Mouse (Mus musculus): ENCODE data around the gene Cap2. TPM values are rescaled to one million over a fixed set of nuclear protein-coding genes. Genes with fewer than 3 reads are reported as not detected.

Cap2 gene
- polyA plus RNA-seq, 1 experiment: 13.0 TPM

DNA sequence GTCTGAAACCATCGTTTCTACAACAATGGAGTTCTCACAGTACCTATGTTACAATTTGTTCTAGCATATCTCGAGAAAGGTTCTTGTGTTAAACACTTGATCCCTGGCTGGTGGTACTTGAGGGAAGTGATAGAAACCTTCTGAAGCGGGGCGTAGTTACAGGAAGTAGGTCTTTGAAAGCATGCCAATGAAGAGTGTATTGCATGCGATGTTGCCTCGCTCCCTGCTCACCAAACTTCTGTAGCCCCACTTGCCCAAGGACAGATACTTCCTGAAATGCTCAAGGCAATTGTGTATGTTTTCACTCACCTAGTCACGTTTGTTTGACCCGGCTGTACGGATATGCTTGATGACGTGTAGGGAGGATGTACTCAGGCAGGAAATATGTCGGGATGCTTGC is 101.0 kb downstream of the Cap2 start:
- DNase-seq (ENCODE audit: low read depth): no peak

DNA sequence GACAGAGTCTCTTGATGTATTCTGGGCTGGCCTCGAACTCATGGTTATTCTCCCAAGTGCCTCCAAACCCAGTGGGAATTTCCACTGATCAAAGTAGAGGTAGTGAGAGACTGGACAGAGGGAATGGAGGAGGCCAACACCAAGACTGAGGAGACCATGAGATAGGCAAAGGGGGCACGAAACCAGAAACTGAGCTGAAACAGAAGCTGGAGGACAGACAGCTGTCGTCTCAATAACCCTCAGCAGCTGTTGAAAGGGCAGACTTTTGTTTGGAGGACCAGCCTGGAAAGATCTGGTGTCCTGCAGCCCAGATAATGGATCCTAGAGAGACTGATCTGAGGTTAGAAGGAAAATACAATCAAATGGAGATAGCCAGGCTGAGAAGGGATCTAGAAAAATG is 109.4 kb downstream of the Cap2 start:
- DNase-seq (ENCODE audit: low read depth): no peak
- TF ChIP-seq POLR2A (IDR thresholded peaks at IDR 0.05; ENCODE audit: borderline replicate concordance, extremely low read depth, insufficient read depth, insufficient read length, poor library complexity, severe bottlenecking): no peak
- no peak for TF ChIP-seq CTCF (IDR thresholded peaks at IDR 0.05; ENCODE audit: borderline replicate concordance, extremely low read depth, insufficient read depth, insufficient read length)

More for the DNA sequence above, 101.0 kb downstream of the Cap2 start:
- no peak for TF ChIP-seq POLR2A (IDR thresholded peaks at IDR 0.05; ENCODE audit: borderline replicate concordance, extremely low read depth, insufficient read depth, insufficient read length, poor library complexity, severe bottlenecking)
- no peak for TF ChIP-seq CTCF (IDR thresholded peaks at IDR 0.05; ENCODE audit: borderline replicate concordance, extremely low read depth, insufficient read depth, insufficient read length)

DNA sequence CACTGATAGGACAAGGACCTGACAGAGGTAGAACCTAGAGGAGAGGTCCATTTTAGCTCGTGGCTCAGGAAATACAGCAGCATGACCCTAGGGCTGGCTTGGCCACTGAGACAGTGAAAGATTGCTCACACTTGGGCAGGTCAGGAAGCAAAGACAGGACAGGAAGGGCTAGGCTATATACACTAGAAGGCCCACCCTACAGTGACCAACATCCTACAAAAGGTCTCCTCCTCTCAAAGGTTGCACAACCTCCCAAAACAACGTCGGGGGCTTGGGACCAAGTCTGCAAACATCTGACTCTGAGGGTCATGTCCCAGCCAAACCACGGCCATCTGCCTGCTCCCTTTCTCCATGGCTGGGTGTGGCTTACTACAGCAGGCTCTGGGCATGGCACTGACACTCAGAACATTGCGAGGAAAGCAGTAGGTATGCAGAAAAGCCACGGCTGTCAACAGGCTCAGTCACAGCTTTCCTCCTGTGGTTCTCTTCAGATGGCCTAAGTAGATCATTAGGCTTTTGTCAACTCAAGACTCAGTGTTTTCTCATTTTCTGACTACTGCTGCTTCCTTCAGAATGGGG is 112.1 kb downstream of the Cap2 start:
- DNase-seq (ENCODE audit: low read depth): no peak
- TF ChIP-seq CTCF (IDR thresholded peaks at IDR 0.05; ENCODE audit: borderline replicate concordance, extremely low read depth, insufficient read depth, insufficient read length): no peak
- no peak for TF ChIP-seq POLR2A (IDR thresholded peaks at IDR 0.05; ENCODE audit: borderline replicate concordance, extremely low read depth, insufficient read depth, insufficient read length, poor library complexity, severe bottlenecking)

DNA sequence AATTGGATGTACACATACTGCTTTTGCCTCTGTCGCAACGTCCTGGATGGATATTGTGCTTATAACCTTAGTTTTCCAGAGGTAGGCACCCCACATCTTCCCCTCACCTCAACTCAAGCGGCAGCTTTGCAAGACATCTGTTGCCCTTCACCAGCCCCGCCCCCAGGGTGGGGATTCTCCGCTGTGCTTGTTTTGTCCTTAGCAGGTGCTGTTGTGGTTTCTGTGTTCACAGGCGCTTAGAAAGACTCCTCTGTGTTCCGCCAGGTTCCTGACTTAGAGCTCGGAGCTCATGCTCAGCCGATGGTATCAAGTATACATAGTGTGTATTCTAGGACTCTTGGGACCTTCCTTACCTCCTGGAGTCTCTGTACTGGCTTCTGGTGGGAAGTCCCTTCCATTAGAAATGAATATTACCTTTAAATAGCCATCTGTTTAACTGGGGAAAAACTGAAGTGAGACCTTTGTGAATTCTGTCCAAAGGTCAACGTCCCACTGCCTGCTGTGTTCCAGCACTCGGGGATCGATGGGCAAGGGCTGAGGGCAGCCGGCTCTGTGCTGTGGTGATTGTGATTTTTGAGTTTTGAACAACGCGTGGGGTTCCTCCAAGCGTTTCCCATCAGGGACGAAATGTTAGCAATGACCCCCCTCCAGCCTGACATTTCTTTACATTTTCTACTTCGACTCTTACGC is 115.2 kb downstream of the Cap2 start:
- no peak for DNase-seq (ENCODE audit: low read depth)
- TF ChIP-seq POLR2A (IDR thresholded peaks at IDR 0.05; ENCODE audit: borderline replicate concordance, extremely low read depth, insufficient read depth, insufficient read length, poor library complexity, severe bottlenecking) (no peak), CTCF (IDR thresholded peaks at IDR 0.05; ENCODE audit: borderline replicate concordance, extremely low read depth, insufficient read depth, insufficient read length) (no peak)

DNA sequence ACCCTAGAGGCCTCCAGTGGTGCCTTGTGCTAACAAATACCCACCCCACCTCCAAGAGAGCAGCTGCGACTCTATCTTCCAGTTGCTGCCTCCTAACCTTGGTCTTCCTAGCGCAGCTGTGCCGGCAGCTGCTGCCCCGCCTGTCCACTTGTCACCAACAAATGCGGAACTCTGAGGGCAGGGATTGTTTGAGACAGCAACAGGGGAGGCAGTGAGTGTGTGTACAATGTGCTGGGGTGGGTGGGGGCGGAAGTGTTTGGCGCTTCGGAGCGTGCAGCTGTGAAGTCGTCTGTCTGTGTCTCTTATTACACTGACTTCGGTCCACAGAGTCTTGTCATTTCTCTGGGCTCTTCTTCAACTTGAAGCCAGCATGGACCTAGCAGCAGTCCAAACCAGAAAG is 118.0 kb downstream of the Cap2 start:
- DNase-seq (ENCODE audit: low read depth): peak; percentile 68
- TF ChIP-seq CTCF (IDR thresholded peaks at IDR 0.05; ENCODE audit: borderline replicate concordance, extremely low read depth, insufficient read depth, insufficient read length): no peak
- no peak for TF ChIP-seq POLR2A (IDR thresholded peaks at IDR 0.05; ENCODE audit: borderline replicate concordance, extremely low read depth, insufficient read depth, insufficient read length, poor library complexity, severe bottlenecking)

DNA sequence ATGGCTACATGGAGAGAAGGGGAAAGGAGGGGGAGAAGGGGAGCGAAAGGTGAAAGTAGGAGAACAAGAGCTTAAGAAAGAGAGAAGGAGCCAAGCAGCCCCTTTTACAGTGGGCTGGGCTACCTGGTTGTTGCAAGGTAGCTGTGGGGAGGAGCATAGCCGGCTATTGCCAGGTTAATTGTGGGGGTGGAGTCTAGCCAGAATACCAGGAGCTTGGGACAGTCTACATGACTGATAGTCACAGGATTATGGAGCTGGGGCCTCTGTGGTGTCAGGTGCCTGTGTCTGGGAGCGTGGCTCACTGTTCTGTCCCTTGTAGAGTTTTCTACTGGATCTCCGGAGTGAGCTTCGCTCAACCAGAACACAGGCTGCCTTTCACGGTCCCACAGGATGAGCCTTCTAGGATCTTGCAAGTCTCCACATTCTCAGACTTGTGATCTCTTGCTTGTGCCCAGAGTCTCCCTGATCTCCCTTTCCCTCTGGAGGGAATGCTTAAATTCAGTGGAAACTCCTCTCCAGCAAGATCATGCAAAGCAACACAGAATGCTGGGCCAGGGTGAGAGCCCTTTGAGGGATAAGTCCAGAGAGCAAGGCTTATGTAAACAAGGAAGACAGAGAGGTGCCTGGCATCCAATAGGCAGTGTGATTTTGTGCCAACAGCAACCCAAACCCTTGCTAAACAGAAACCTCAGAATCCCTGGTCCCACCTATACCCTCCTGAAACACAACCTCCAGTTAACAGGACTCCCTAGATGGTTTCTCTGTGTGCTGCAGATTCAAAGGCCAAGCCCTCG is 119.5 kb downstream of the Cap2 start:
- DNase-seq (ENCODE audit: low read depth): no peak
- TF ChIP-seq CTCF (IDR thresholded peaks at IDR 0.05; ENCODE audit: borderline replicate concordance, extremely low read depth, insufficient read depth, insufficient read length) (no peak), POLR2A (IDR thresholded peaks at IDR 0.05; ENCODE audit: borderline replicate concordance, extremely low read depth, insufficient read depth, insufficient read length, poor library complexity, severe bottlenecking) (no peak)

DNA sequence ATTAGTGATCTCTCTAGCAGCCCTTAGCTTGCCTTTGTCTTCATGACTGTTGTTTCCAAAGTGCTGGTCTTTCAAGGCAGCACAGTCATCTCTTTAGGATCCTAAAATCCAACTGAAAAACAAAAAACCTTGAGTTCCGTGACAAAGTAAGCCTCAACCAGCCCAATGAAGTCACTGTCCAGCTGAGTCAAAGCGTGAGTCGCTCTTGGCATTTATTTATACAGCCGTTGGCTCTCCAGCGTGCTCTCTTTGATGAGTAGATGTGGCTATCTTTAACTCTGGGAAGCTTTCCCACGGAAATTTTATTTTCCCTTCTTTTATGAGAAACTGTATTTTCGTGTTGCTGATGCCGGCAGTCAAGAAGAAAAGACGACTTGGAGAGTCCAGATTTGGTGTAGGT is 125.0 kb downstream of the Cap2 start:
- no peak for DNase-seq (ENCODE audit: low read depth)
- no peak for TF ChIP-seq CTCF (IDR thresholded peaks at IDR 0.05; ENCODE audit: borderline replicate concordance, extremely low read depth, insufficient read depth, insufficient read length)
- no peak for TF ChIP-seq POLR2A (IDR thresholded peaks at IDR 0.05; ENCODE audit: borderline replicate concordance, extremely low read depth, insufficient read depth, insufficient read length, poor library complexity, severe bottlenecking)

DNA sequence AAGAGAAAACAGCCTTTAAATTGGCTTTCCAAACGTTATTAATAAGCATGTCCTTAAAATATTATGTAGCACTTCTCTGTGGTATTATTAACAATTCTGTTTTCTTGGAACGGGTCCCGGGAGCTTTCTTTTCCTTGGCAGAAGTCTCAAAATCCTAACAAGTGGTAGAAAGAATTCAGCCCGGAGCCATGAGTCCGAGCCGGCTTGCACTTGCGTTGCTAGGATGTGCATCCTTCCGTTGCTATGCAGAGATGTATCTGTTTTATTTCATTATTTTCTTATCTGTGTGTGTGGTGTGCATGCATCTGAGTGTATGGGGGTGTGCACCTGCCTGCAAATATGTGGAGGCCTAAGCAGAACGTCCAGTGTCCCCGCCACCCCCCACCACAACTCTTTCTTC is 126.2 kb downstream of the Cap2 start:
- no peak for TF ChIP-seq CTCF (IDR thresholded peaks at IDR 0.05; ENCODE audit: borderline replicate concordance, extremely low read depth, insufficient read depth, insufficient read length)
- TF ChIP-seq POLR2A (IDR thresholded peaks at IDR 0.05; ENCODE audit: borderline replicate concordance, extremely low read depth, insufficient read depth, insufficient read length, poor library complexity, severe bottlenecking): no peak
- peak; percentile 75 for DNase-seq (ENCODE audit: low read depth)

DNA sequence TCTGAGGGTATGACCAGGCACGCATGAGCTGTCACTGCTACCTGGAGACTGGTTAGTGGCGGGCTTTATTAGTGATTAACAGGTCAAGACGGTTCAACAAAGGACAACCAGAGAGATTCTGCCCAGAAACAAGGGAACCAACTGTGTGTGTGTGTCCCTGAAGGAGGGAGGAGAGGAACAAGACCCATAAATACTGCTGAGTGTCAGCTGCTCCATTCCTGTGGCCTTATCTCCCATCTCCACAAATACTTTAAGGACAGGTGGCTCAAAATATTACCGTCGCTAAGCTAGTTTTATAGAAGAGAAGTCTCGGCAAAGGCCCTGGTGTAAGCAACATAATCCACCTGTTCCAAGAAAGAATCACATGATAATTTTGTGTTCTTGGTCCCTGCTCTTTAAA is 127.7 kb downstream of the Cap2 start:
- no peak for TF ChIP-seq POLR2A (IDR thresholded peaks at IDR 0.05; ENCODE audit: borderline replicate concordance, extremely low read depth, insufficient read depth, insufficient read length, poor library complexity, severe bottlenecking)
- TF ChIP-seq CTCF (IDR thresholded peaks at IDR 0.05; ENCODE audit: borderline replicate concordance, extremely low read depth, insufficient read depth, insufficient read length): no peak
- DNase-seq (ENCODE audit: low read depth): no peak

DNA sequence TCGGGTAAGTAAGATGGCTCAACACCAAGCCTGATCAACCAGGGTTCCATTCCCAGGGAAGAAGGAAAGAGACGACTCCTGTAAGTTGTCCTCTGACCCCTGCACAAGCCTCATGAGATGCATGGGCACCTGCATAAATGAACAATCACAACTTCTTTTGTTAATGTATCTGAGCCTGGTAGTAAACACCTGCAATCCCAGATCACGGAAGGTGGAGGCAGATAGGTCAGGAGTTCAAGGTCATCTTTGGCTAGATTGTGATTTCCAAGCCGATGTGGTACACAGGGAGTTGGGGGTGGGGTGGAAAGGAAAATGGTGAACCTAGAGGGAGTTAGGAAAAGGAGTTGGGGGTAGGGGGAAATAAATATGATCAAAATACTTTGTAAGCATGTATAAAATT is 131.1 kb downstream of the Cap2 start:
- DNase-seq (ENCODE audit: low read depth): no peak
- no peak for TF ChIP-seq CTCF (IDR thresholded peaks at IDR 0.05; ENCODE audit: borderline replicate concordance, extremely low read depth, insufficient read depth, insufficient read length)
- no peak for TF ChIP-seq POLR2A (IDR thresholded peaks at IDR 0.05; ENCODE audit: borderline replicate concordance, extremely low read depth, insufficient read depth, insufficient read length, poor library complexity, severe bottlenecking)

DNA sequence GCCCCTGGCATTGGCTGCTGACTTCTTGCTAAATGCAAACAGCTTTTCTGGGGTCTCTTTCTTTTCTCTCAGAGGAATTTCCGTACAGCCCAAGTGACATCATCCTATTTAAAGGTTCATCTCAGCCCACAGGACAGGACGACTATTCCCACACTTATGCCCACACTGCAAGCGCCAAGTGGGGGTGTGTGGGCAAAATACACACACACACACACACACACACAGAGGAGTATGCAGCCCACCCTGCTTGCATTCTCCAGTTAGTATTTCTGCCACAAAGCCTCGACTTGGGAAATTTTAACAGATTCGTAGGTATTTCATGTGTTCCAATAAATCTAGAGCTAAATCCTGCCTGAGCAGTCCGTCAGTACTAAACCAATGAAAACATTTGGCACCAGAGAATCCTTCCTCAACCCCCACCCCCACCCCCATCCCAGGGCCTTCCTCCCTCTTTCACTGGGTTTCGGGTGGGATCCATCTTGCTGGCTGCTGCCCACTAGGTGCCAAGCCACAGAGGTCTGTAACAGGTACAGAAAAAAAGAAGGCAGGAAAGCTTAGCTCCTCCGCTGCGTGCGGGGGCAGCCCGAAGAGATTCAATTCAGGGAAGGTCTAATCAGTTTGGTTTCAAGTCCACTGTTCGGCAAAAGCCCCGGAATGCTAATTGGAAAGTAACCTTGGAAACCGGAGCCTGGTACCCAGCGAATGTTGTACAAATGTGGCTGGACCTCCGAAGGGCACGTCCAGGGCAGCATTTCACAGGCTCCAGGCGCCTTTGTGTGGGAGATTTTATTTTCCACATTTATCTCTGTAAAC is 131.9 kb downstream of the Cap2 start:
- DNase-seq (ENCODE audit: low read depth): peak; percentile 94
- no peak for TF ChIP-seq CTCF (IDR thresholded peaks at IDR 0.05; ENCODE audit: borderline replicate concordance, extremely low read depth, insufficient read depth, insufficient read length)
